Mouse (Mus musculus) left cerebral cortex, adult 18-20 months (tissue): ENCODE results near the gene Nsd1. TPM values are rescaled to one million over a fixed set of nuclear protein-coding genes. Genes with fewer than 3 reads are reported as not detected.

Experiments used
- total RNA-seq, 2 experiments: library from RNA; stranded (reverse); gene quantifications; 2 replicates each; pipeline ENCODE4 v1.2.3; 2021

The Nsd1 gene
- total RNA-seq, 2 experiments from 2014 or later, result 109 to 115 TPM

Other genes starting within 250 kb of the Nsd1 start
- 1 to 10 TPM in 1 of 2 experiments, under 1 TPM in 1; 0.91 to 1.1 TPM for gene Hk3, start 188.4 kb upstream of the Nsd1 start, total RNA-seq
- gene Uimc1, start 109.5 kb upstream of the Nsd1 start, total RNA-seq, result 10 to 100 TPM; 22.0 to 25.5 TPM
- 10 to 100 TPM; 38.3 to 39.7 TPM for gene Zfp346, start 104.5 kb upstream of the Nsd1 start, total RNA-seq
- gene Gm17617, start 76.2 kb upstream of the Nsd1 start, total RNA-seq, result not detected
- under 1 TPM; 0.21 to 0.40 TPM for gene Fgfr4, start 57.1 kb upstream of the Nsd1 start, total RNA-seq
- gene Prelid1, start 110.7 kb downstream of the Nsd1 start, total RNA-seq, result 100 to 1,000 TPM; 171 to 182 TPM
- gene Rab24, start 112.2 kb downstream of the Nsd1 start, total RNA-seq, result 10 to 100 TPM; 87.6 to 89.3 TPM
- 1 to 10 TPM; 1.1 to 1.8 TPM for gene Mxd3, start 120.0 kb downstream of the Nsd1 start, total RNA-seq
- 10 to 100 TPM; 54.4 to 59.1 TPM for gene Lman2, start 153.0 kb downstream of the Nsd1 start, total RNA-seq
- 10 to 100 TPM; 57.5 to 60.7 TPM for gene Rgs14, start 159.9 kb downstream of the Nsd1 start, total RNA-seq
- gene Slc34a1, start 188.4 kb downstream of the Nsd1 start, total RNA-seq, result not detected
- not detected for gene Pfn3, start 205.4 kb downstream of the Nsd1 start, total RNA-seq
- gene F12, start 217.0 kb downstream of the Nsd1 start, total RNA-seq, result under 1 TPM; 0.33 to 0.68 TPM
- gene Grk6, start 235.3 kb downstream of the Nsd1 start, total RNA-seq, result 10 to 100 TPM; 63.2 to 64.6 TPM